Mouse (Mus musculus) embryonic facial prominence, embryonic 11.5 days (tissue): ENCODE data around the gene Dnajc11. TPM values are rescaled to one million over a fixed set of nuclear protein-coding genes. Genes with fewer than 3 reads are reported as not detected.
A peak's percentile ranks its signal among the peaks of the same experiment; 100 is the strongest.

Experiments
- ATAC-seq: fragments of 200-750 bp; cut with Nextera tagmentation; replicated peaks from 2 replicates; pipeline ENCODE4 v1.8.0; 2017; ENCODE audit warnings: low read depth; ENCODE audit not compliant: insufficient number of reproducible peaks, low FRiP score, low TSS enrichment
- DNase-seq: peaks from one replicate; pipeline ENCODE4 v3.0.0-alpha.2; 2015; ENCODE audit warnings: low spot score
- H3K27ac ChIP-seq: fragments of 300-500 bp; sonication (generic); replicated peaks from 2 replicates; pipeline ENCODE4 v1.5.1; 2014; ENCODE audit warnings: mild to moderate bottlenecking, low read depth, low read length, control low read depth
- H3K27me3 ChIP-seq: fragments of 300-500 bp; sonication (generic); 2 replicates; pipeline ENCODE4 v1.6.1; 2014; ENCODE audit warnings: mild to moderate bottlenecking, low read length, moderate library complexity, mixed read lengths; ENCODE audit not compliant: control insufficient read depth, insufficient read depth
- H3K36me3 ChIP-seq: fragments of 300-500 bp; sonication (generic); replicated peaks from 2 replicates; pipeline ENCODE4 v1.6.1; 2014; ENCODE audit warnings: low read depth, mild to moderate bottlenecking, low read length, moderate library complexity, mixed read lengths; ENCODE audit not compliant: control insufficient read depth, insufficient read depth
- H3K4me1 ChIP-seq: fragments of 300-500 bp; sonication (generic); 2 replicates; pipeline ENCODE4 v1.6.1; 2014; ENCODE audit warnings: low read length, mixed read lengths; ENCODE audit not compliant: control insufficient read depth, insufficient read depth
- H3K4me2 ChIP-seq: fragments of 300-500 bp; sonication (generic); 2 replicates; pipeline ENCODE4 v1.6.1; 2014; ENCODE audit warnings: low read depth, mild to moderate bottlenecking, control low read depth, low read length, moderate library complexity
- H3K4me3 ChIP-seq: fragments of 300-500 bp; sonication (generic); 2 replicates; pipeline ENCODE4 v1.5.1; 2014; ENCODE audit warnings: low read depth, low read length, control low read depth
- H3K9ac ChIP-seq: fragments of 300-500 bp; sonication (generic); replicated peaks from 2 replicates; pipeline ENCODE4 v1.6.1; 2014; ENCODE audit warnings: mild to moderate bottlenecking, control low read depth, low read length
- H3K9me3 ChIP-seq: fragments of 300-500 bp; sonication (generic); replicated peaks from 2 replicates; pipeline ENCODE4 v1.6.1; 2016; ENCODE audit warnings: mild to moderate bottlenecking, low read length, inconsistent platforms, mixed read lengths; ENCODE audit not compliant: control insufficient read depth
- WGBS: fragments of 180-500 bp; shearing (Covaris S2); extraction: QIAGEN DNeasy Blood & Tissue Kit; methylation state at CpG from one replicate; pipeline ENCODE4 v1.1.7; 2014; 5-methylcytosine and 5-hydroxymethylcytosine counted together
- polyA plus RNA-seq: library from polyadenylated mRNA; unstranded; fragments of >200 nt; fragmentation: Nextera tagmentation; extraction: Ambion mirVana; gene quantifications from 2 replicates; pipeline ENCODE4 v1.2.1, GENCODE M21; 2014

The Dnajc11 gene
- 75.0 and 79.3 TPM in 2 replicates for polyA plus RNA-seq

GRCm38 (mm10) chr4:151933505-151934214 is at the start of gene Dnajc11:
Gene Dnajc11 (plus strand): TSS chr4:151933691.
- Histone ChIP-seq H3K36me3 (no peaks in the 10 kb centered on the region), H3K9me3 (no peaks in the 10 kb centered on the region), H3K27me3 (no peaks in the 10 kb centered on the region), H3K4me2 (peak within 1 kb of the TSS; percentile 89), H3K27ac (no peak within 1 kb of the TSS; the same call in 1 of the 2 replicates), H3K4me3 (peak within 1 kb of the TSS; percentile 100), H3K4me1 (no peaks in the 10 kb centered on the region; the same call in 1 of the 2 replicates), H3K9ac (peak within 1 kb of the TSS; percentile 96)
- DNase-seq = peak; percentile 88
- WGBS = under 1% methylated on average over 72 of the region's 83 CpGs
- ATAC-seq = peak; percentile 87

- H3K4me1 ChIP-seq = no peaks in the 10 kb centered on the region
- H3K4me2 ChIP-seq = no peak overlapping the region
- H3K4me3 ChIP-seq = no peak overlapping the region
- H3K27me3 ChIP-seq = no peaks in the 10 kb centered on the region
- no peaks in the 10 kb centered on the region for H3K36me3 ChIP-seq
- H3K9me3 ChIP-seq = no peaks in the 10 kb centered on the region
- DNase-seq = no peak
- WGBS = 82% methylated on average over 6 of the region's 6 CpGs
- ATAC-seq = no peak
- H3K9ac ChIP-seq = no peak overlapping the region
- H3K27ac ChIP-seq = no peak overlapping the region
Measured at GRCm38 (mm10) chr4:151893241-151893640, 40.2 kb upstream of the Dnajc11 start.

- Histone ChIP-seq H3K4me2 (no peak overlapping the region), H3K4me1 (no peaks in the 10 kb centered on the region), H3K36me3 (no peaks in the 10 kb centered on the region), H3K9ac (no peak overlapping the region), H3K4me3 (no peak overlapping the region), H3K9me3 (no peaks in the 10 kb centered on the region), H3K27me3 (no peaks in the 10 kb centered on the region), H3K27ac (no peak overlapping the region)
- ATAC-seq (no peak), DNase-seq (no peak)
- 93% methylated on average over 12 of the region's 12 CpGs for WGBS
Measured at GRCm38 (mm10) chr4:151894926-151895325, 38.6 kb upstream of the Dnajc11 start.

- Histone ChIP-seq H3K27me3 (no peaks in the 10 kb centered on the region), H3K9me3 (no peaks in the 10 kb centered on the region), H3K4me3 (no peak overlapping the region), H3K4me2 (no peak overlapping the region), H3K9ac (no peak overlapping the region), H3K27ac (no peak overlapping the region), H3K36me3 (no peaks in the 10 kb centered on the region), H3K4me1 (no peaks in the 10 kb centered on the region)
- WGBS = 83% methylated on average over 7 of the region's 7 CpGs
- DNase-seq (no peak), ATAC-seq (no peak)
Measured at GRCm38 (mm10) chr4:151895624-151896023, 37.9 kb upstream of the Dnajc11 start.

DNA sequence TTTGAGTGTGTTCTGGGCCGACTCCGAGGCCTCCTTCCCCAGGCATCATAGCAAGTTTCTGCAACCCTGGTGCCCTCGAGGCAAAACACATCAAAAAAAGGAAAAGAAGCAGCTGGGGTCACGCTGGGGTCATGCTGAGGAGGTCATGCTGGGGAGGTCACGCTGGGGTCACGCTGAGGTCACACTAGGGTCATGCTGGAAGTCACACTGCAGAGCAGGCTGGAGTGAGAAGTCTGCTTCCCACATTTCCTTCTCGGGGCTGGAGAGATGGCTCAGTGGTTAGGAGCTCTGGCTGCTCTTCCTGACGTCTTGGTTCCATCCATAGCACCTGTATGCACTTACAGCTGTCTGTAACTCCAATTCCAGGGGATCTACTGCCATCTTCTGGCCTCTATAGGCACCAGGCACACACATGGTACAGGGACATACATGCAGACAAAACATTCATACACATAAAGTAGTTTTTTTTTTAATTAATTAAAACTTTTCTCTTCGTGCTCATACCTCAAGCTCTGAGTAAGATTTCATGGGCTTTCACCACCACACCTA is 36.3 kb upstream of the Dnajc11 start:
- Histone ChIP-seq H3K9me3 (no peaks in the 10 kb centered on the region), H3K27me3 (no peaks in the 10 kb centered on the region), H3K4me3 (no peak overlapping the region), H3K36me3 (no peaks in the 10 kb centered on the region), H3K4me1 (no peaks in the 10 kb centered on the region), H3K9ac (no peak overlapping the region), H3K4me2 (no peak overlapping the region), H3K27ac (no peak overlapping the region)
- WGBS = 50% methylated on average over 9 of the region's 9 CpGs
- DNase-seq (no peak), ATAC-seq (no peak)

DNA sequence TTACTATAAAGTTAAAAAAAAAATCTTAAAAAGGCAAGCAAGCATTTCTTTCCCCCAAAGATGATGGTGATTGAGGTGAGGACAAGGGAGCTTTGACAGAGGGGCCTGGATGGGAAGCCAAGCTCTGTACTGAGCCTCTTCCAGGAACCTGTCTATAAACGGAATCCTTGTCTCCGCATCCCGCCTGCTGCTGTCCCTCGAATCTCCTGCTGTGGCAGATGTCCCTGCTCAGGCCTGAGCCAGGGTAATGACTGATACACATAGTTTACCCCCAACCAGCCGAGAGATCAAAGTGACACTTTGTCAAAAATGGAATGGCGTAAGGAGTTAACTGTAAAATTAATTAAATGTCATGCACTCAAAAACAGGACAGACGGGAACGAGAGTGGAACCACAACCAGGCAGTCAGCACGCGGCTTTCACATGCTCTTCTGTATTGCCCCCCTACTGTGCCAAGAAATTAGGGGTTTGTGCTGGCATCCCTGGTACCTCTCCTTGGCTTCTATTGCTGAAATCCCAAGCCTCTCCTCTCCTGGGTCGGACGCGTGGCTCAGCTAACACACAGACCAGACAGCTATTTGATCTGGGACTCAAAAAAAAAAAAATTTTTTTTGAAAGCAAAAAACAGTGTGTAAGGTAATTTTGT is 34.8 kb upstream of the Dnajc11 start:
- DNase-seq (no peak), ATAC-seq (no peak)
- Histone ChIP-seq H3K9ac (no peak overlapping the region), H3K4me3 (no peak overlapping the region), H3K36me3 (no peaks in the 10 kb centered on the region), H3K27ac (no peak overlapping the region), H3K4me1 (no peaks in the 10 kb centered on the region), H3K27me3 (no peaks in the 10 kb centered on the region), H3K4me2 (no peak overlapping the region), H3K9me3 (no peaks in the 10 kb centered on the region)
- WGBS = 50% methylated on average over 13 of the region's 13 CpGs

DNA sequence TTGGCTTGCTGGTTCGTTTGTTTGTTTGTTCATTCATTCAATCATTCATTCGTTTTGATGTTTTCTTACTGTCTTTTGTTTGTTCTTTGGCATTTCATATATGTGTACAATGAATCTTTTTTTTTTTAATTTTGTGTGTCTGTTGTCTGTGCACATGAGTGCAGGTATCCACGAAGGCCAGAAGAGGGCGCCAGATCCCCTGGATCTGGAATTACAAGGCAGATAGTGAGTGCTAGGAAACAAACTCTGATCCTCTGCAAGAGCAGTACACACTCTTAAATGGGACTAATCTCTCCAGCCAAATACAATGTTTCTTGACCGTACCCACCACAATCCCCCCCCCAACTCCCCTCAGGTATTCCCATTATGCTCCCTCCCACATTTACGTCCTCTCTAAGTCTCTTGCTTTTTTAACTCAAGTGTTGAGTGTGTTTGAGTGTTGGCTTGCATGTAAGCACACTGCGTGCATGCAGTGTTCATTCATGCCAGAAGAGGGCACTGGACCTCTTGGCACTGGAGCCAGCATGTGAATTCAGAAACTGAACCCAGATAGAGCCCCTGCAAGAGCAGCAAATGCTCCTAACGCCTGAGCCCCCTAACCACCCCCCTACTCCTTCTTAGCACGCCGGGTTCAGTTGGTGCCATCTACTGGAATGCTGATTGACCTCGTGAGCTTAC is 33.6 kb upstream of the Dnajc11 start:
- Histone ChIP-seq H3K27ac (no peak overlapping the region), H3K36me3 (no peaks in the 10 kb centered on the region), H3K27me3 (no peaks in the 10 kb centered on the region), H3K4me1 (no peaks in the 10 kb centered on the region), H3K9ac (no peak overlapping the region), H3K4me3 (no peak overlapping the region), H3K4me2 (no peak overlapping the region), H3K9me3 (no peaks in the 10 kb centered on the region)
- ATAC-seq (no peak), DNase-seq (no peak)
- WGBS = 69% methylated on average over 11 of the region's 11 CpGs
